Mouse (Mus musculus): Measurements from ENCODE around the gene Kctd18.

DNA sequence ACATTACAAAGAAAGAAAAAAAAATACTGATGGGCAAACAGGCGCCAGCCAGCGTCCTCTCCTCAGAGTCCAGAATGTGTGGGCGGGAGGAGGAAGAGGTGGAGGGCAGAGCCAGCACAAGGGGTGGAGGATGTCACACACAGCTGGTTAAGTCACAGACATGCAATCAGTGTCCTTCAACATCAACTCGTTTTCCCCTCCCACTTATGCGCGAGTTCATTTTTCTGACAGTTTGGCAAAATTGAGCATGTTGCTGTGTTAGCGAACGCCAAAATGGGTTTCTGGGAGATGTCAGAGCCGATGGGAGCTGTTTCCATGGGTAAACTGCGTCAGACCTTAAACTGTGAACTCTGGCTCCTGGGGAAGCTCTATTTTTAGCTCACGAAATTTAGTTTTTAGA is 38.2 kb upstream of the Kctd18 start:
- TF ChIP-seq CTCF (IDR thresholded peaks at IDR 0.05; ENCODE audit: borderline replicate concordance, insufficient read depth, low read depth, low read length) (no peak), POLR2A (IDR thresholded peaks at IDR 0.05; ENCODE audit: borderline replicate concordance, insufficient read depth, low read length) (no peak)

Measured in cerebellum, adult 2 months (tissue).